Mouse (Mus musculus) lung, postnatal 0 days (tissue): ENCODE results near the gene Castor1. TPM values are rescaled to one million over a fixed set of nuclear protein-coding genes. Genes with fewer than 3 reads are reported as not detected.

Source experiments
- ATAC-seq: fragments of 200-750 bp; cut with Nextera tagmentation; 2 replicates; pipeline ENCODE4 v1.8.0; 2017; ENCODE audit warnings: moderate library complexity
- DNase-seq: peaks from one replicate; pipeline ENCODE4 v3.0.0-alpha.2; 2016; ENCODE audit warnings: low spot score
- H3K27ac ChIP-seq: fragments of 300-500 bp; sonication (generic); 2 replicates; pipeline ENCODE4 v1.5.1; 2014; ENCODE audit warnings: antibody characterized with exemption, mild to moderate bottlenecking, low read length, mixed read lengths
- H3K27me3 ChIP-seq: fragments of 300-500 bp; sonication (generic); replicated peaks from 2 replicates; pipeline ENCODE4 v1.6.1; 2014; ENCODE audit warnings: low read length, mixed read lengths; ENCODE audit not compliant: insufficient read depth
- H3K36me3 ChIP-seq: fragments of 300-500 bp; sonication (generic); 2 replicates; pipeline ENCODE4 v1.6.1; 2014; ENCODE audit warnings: low read length, mixed read lengths; ENCODE audit not compliant: insufficient read depth
- H3K4me1 ChIP-seq: fragments of 300-500 bp; sonication (generic); 2 replicates; pipeline ENCODE4 v1.6.1; 2014; ENCODE audit warnings: antibody characterized with exemption, low read depth, low read length, mixed read lengths; ENCODE audit not compliant: insufficient read depth
- H3K4me2 ChIP-seq: fragments of 300-500 bp; sonication (generic); replicated peaks from 2 replicates; pipeline ENCODE4 v1.6.1; 2014; ENCODE audit warnings: low read depth, mild to moderate bottlenecking, low read length, moderate library complexity, mixed read lengths
- H3K4me3 ChIP-seq: fragments of 300-500 bp; sonication (generic); 2 replicates; pipeline ENCODE4 v1.5.1; 2014; ENCODE audit warnings: low read depth, low read length
- H3K9ac ChIP-seq: fragments of 300-500 bp; sonication (generic); replicated peaks from 2 replicates; pipeline ENCODE4 v1.6.1; 2014; ENCODE audit warnings: low read depth, mild to moderate bottlenecking
- H3K9me3 ChIP-seq: fragments of 300-500 bp; sonication (generic); 2 replicates; pipeline ENCODE4 v1.6.1; 2016; ENCODE audit warnings: low read length, mixed read lengths
- CTCF ChIP-seq: IDR thresholded peaks from 2 replicates; pipeline ENCODE4 v1.5.1; 2016; ENCODE audit warnings: antibody characterized with exemption, mild to moderate bottlenecking
- EP300 ChIP-seq: IDR thresholded peaks from 2 replicates; pipeline ENCODE4 v1.6.1; 2016; ENCODE audit warnings: antibody characterized with exemption, mild to moderate bottlenecking, control low read depth
- WGBS: fragments of 180-500 bp; shearing (Covaris S2); extraction: QIAGEN DNeasy Blood & Tissue Kit; methylation state at CpG from one replicate; pipeline ENCODE4 v1.1.7; 2014; 5-methylcytosine and 5-hydroxymethylcytosine counted together
- polyA plus RNA-seq: library from polyadenylated mRNA; unstranded; fragments of >200 nt; fragmentation: Nextera tagmentation; extraction: Ambion mirVana; gene quantifications from 2 replicates; pipeline ENCODE4 v1.2.1, GENCODE M21; 2015

Gene Castor1
- polyA plus RNA-seq, 1 experiment from 2014 or later = 16.5 TPM

DNA sequence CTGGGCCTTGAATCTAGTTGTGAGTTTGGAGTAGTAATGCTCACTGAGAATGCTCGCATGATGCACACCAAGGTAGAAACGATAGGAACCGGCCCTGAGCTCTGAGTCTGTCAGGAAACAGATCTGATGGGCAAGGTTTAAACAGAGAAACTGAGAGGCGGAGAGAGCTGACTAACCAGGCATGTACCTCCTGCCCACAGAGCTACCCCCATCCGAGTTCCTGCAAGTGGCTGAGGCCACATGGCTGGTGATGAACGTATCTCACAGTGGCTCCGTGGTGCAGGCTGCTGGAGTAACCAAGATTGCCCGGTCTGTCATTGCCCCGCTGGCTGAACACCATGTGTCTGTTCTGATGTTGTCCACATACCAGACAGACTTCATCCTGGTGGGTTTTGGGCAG lies 1.9 kb downstream of the Castor1 start:
- Histone ChIP-seq H3K4me3 (no peak overlapping the region), H3K9me3 (no peaks in the 10 kb centered on the region), H3K27ac (no peak overlapping the region), H3K27me3 (no peaks in the 10 kb centered on the region), H3K4me1 (peaks cover 16% of the 10 kb centered on the region; the same call in 1 of the 2 replicates), H3K36me3 (0 out of 2 replicates have a peak, but pooled peaks cover 8% of the 10 kb centered on the region), H3K4me2 (no peak overlapping the region), H3K9ac (no peak overlapping the region)
- DNase-seq (no peak), ATAC-seq (no peak)
- TF ChIP-seq CTCF (no peak), EP300 (no peak)
- 66% methylated on average over 9 of the region's 9 CpGs for WGBS

DNA sequence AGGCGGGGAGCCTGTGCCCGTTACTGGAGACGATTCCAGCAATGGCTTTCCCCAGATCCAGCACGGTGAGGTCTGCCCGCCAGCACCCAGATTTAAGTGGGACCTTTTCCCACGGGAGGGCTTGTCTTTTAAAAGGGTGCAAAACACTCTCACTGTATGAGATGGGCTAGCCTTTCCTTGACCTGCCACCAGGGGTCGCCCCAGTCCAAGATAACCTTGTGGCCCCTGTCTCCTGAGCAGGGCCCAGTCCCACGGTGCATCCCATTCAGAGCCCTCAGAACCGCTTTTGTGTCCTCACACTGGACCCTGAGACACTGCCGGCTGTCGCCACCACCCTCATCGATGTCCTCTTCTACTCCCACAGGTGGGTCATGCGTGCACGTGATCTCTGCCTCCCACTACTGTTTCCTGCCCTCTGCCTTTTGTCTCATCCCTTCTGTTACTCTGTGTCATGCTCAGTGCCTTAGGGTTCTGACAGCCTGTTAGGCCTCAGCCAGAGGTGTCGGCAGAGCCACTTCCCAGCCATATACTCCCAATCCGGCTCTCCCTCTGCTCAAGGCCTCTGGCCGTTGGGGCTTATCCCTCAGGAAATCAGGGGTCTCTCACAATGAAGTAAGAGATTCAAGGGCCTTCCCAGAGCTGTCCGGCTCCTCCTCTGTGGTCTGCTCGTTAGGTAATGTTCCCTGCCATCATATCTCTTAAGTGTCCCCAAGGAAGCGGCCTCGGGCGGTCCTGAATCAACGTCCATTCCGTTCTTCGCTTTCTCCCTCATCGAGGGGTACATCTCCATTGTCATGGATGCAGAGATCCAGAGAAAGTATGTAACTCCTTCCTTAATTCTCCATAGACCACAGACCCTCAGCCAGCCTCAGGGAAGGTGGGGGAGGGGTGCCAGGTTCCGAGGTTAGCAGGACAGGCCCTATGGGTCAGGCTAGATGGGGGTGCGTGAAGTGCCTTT lies 2.7 kb downstream of the Castor1 start:
- WGBS = 58% methylated on average over 28 of the region's 28 CpGs
- Histone ChIP-seq H3K9ac (no peak overlapping the region), H3K4me2 (no peak overlapping the region), H3K36me3 (0 out of 2 replicates have a peak, but pooled peaks cover 2% of the 10 kb centered on the region), H3K4me1 (peaks cover 16% of the 10 kb centered on the region; the same call in 1 of the 2 replicates), H3K4me3 (no peak overlapping the region), H3K9me3 (no peaks in the 10 kb centered on the region), H3K27ac (no peak overlapping the region), H3K27me3 (no peaks in the 10 kb centered on the region)
- DNase-seq = peak; percentile 68
- no peak for TF ChIP-seq EP300
- peak; percentile 90 for TF ChIP-seq CTCF
- no peak for ATAC-seq

DNA sequence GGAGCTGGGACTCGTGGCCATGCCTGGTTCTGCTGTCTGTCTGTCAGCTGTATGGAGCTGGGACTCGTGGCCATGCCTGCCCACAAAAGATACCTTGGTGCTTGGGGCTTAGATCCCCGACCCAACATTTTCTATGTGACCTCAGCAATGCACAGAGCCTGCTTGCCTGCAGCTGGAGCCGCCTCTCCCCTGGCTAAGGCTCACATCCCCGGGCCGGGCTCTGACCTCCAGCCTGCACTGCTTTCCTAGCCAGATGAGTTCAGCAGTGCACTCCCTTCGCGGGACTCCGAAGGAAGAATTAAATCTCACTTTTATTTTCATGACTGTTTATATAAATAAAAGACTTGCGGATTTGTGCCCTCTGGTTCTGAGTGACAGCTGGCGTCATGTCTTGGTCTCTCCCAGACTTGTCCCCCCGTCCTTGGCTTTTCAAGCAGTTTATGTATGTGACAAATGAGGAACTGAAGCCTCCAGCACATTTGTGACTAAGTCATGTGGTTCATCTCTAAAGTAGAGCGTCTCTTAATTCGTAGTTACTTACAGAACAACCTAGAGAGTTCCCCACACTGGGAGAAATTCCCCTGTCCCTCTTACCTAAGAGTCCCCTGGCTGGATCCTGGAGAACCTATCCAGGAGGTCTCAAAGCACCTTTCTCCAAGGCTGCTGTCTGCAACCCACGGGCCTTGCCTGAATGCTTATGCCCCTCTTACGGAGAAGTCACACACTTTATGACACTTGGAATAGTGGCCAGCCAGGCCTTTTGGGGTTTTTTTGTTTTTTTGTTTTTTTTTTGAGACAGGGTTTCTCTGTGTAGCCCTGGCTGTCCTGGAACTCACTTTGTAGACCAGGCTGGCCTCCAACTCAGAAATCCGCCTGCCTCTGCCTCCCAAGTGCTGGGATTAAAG lies 4.3 kb downstream of the Castor1 start:
- Histone ChIP-seq H3K9me3 (no peaks in the 10 kb centered on the region), H3K4me1 (peaks cover 16% of the 10 kb centered on the region; the same call in 1 of the 2 replicates), H3K4me3 (no peak overlapping the region), H3K27ac (no peak overlapping the region), H3K27me3 (no peaks in the 10 kb centered on the region), H3K36me3 (no peaks in the 10 kb centered on the region), H3K9ac (no peak overlapping the region), H3K4me2 (no peak overlapping the region)
- DNase-seq (no peak), ATAC-seq (no peak)
- 67% methylated on average over 17 of the region's 17 CpGs for WGBS
- TF ChIP-seq EP300 = no peak
- TF ChIP-seq CTCF = no peak

DNA sequence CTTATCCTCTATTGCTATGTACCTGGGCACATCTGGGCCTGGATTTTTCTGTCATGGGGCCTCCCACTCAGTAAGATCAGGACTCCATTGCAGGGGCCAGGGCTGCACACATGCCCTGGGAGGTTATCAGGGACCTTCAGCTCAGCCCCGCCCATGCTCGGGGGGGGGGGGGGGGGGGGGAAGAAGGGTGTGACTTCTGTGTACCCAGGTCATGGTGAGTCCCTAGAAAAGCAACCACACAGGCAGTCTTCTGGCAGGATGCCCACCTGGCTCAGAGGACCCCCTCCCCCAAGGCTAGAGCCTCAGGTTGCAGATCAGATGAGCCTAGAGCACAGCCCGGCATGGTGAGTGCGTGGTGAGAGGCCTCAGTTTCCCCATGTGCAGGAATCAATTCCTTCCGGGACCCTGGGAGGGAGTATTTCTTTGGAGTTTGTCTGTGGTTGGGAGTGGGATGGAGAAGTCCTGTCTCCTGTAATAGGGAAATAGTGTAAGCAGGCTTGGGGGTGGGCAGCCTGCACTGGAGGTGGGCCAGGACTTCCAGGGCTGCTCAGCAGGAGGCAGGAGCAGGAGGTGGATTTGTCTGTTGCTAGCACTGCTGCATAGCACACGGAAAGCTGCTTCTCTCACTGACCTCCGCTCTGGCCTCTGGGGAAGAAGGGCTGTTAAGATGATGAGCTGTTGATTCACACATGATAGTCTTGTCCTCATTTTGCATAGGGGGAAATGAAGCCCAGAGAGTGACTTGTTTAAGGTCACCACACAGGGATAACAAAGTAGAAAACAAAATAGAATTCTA lies 5.6 kb downstream of the Castor1 start:
- 42% methylated on average over 5 of the region's 7 CpGs for WGBS
- ATAC-seq (no peak), DNase-seq (no peak)
- H3K4me2 ChIP-seq = no peak overlapping the region
- no peak for TF ChIP-seq CTCF
- no peak overlapping the region for H3K9ac ChIP-seq
- no peak overlapping the region for H3K27ac ChIP-seq
- no peaks in the 10 kb centered on the region for H3K27me3 ChIP-seq
- no peak overlapping the region for H3K4me3 ChIP-seq
- no peaks in the 10 kb centered on the region for H3K36me3 ChIP-seq
- no peaks in the 10 kb centered on the region for H3K9me3 ChIP-seq
- peaks cover 6% of the 10 kb centered on the region; the same call in 1 of the 2 replicates for H3K4me1 ChIP-seq

DNA sequence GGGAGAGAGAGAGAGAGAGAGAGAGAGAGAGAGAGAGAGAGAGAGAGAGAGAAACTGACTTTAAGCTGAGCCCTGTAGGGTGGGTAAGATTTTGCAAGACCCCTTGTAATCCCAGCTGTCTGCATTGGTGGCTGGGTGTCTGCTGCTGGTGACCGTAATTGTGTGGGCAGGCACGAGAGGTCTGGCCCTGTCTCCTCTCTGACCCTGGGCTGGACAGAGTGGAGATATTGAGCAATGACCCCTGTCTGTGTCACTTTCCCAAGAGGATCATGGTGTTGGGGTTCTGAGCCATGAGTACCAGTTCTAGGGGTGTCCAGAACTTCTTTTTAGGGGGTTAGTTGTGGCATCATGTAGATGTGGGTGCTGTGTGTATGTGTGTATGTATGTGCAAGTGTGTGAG lies 6.2 kb downstream of the Castor1 start:
- Histone ChIP-seq H3K27ac (no peak overlapping the region), H3K36me3 (no peaks in the 10 kb centered on the region), H3K4me1 (0 out of 2 replicates have a peak, but pooled peaks cover 2% of the 10 kb centered on the region), H3K4me3 (no peak overlapping the region), H3K4me2 (no peak overlapping the region), H3K9me3 (no peaks in the 10 kb centered on the region), H3K27me3 (no peaks in the 10 kb centered on the region), H3K9ac (no peak overlapping the region)
- TF ChIP-seq CTCF (no peak), EP300 (no peak)
- DNase-seq (peak; percentile 37), ATAC-seq (0 out of 2 replicates have a peak, but pooled peaks have one; percentile 13)
- WGBS = 35% methylated on average over 2 of the region's 2 CpGs
